Comparison of ENCODE assay signal across 8 mouse cellular contexts in genomic region chr2:127927452-127928273, GRCm38 (mm10).
DNase-seq lines count a peak whose midpoint lies in the region; ATAC-seq lines count a peak whose summit lies in the region.

No protein-coding gene starts in this region.

- no peaks in the 10 kb centered on the region for H3K36me3 ChIP-seq in limb, embryonic 11.5 days (ENCODE audit: control insufficient read depth, insufficient read depth, low read length)
- H3K36me3 ChIP-seq in stomach, embryonic 16.5 days (ENCODE audit: control insufficient read depth, insufficient read depth, low read length), result no peaks in the 10 kb centered on the region

- no peaks in the 10 kb centered on the region for H3K9me3 ChIP-seq in limb, embryonic 11.5 days (ENCODE audit: control insufficient read depth, low read length)
- H3K9me3 ChIP-seq in stomach, embryonic 16.5 days (replicated peaks; ENCODE audit: control insufficient read depth, low read length), result no peaks in the 10 kb centered on the region

- H3K4me1 ChIP-seq in limb, embryonic 11.5 days (ENCODE audit: control insufficient read depth, insufficient read depth, low read length), result peaks cover 15% of the 10 kb centered on the region; the same call in 1 of the 2 replicates
- peaks cover 13% of the 10 kb centered on the region for H3K4me1 ChIP-seq in stomach, embryonic 16.5 days (ENCODE audit: control insufficient read depth, insufficient read depth, low read length)

- ATAC-seq in limb, embryonic 11.5 days (ENCODE audit: insufficient number of reproducible peaks, low FRiP score, low TSS enrichment, low read depth), result peak; percentile 77
- no peak; the same call in 1 of the 2 replicates for ATAC-seq in stomach, embryonic 16.5 days (ENCODE audit: insufficient read depth, low FRiP score)

- H3K27ac ChIP-seq in limb, embryonic 11.5 days (replicated peaks; ENCODE audit: low read depth, low read length), result no peak overlapping the region
- no peak overlapping the region for H3K27ac ChIP-seq in stomach, embryonic 16.5 days (ENCODE audit: low read length)

- DNase-seq in kidney, postnatal 10 days, result peak; percentile 22
- DNase-seq in kidney, postnatal 14 days, result no peak
- DNase-seq in brain, adult 2 months (ENCODE audit: low read depth, low spot score), result peak; percentile 18
- peak; percentile 57 for DNase-seq in limb, embryonic 11.5 days (ENCODE audit: low spot score)
- no peak for DNase-seq in layer of hippocampus, adult 9-11 months
- no peak for DNase-seq in cerebellum, adult 11-12 months
- no peak for DNase-seq in gastrocnemius, adult 18-20 months (ENCODE audit: low spot score)

- 31% methylated on average over 15 of the region's 15 CpGs for WGBS in limb, embryonic 11.5 days
- WGBS in stomach, embryonic 16.5 days, result 29% methylated on average over 15 of the region's 15 CpGs

- H3K9ac ChIP-seq in limb, embryonic 11.5 days (ENCODE audit: low read length), result no peak overlapping the region
- 0 out of 2 replicates have a peak overlapping the region, but pooled peaks have one; percentile 9 for H3K9ac ChIP-seq in stomach, embryonic 16.5 days (ENCODE audit: low read length)

- H3K27me3 ChIP-seq in limb, embryonic 11.5 days (ENCODE audit: control insufficient read depth, insufficient read depth, low read length), result no peaks in the 10 kb centered on the region
- H3K27me3 ChIP-seq in stomach, embryonic 16.5 days (ENCODE audit: control insufficient read depth, insufficient read depth, low read length), result no peaks in the 10 kb centered on the region

- no peak overlapping the region for H3K4me2 ChIP-seq in limb, embryonic 11.5 days (ENCODE audit: low read depth, severe bottlenecking)
- peak overlapping the region; percentile 3; the same call in 1 of the 2 replicates for H3K4me2 ChIP-seq in stomach, embryonic 16.5 days (ENCODE audit: low read depth, low read length)

- no peak overlapping the region for H3K4me3 ChIP-seq in limb, embryonic 11.5 days (ENCODE audit: low read depth, low read length)
- H3K4me3 ChIP-seq in stomach, embryonic 16.5 days (replicated peaks; ENCODE audit: low read length), result no peak overlapping the region

Comparison
In these comparisons a context has a peak if more than half of its experiments do, and no peak if none do; other contexts are left out.
1. DNase-seq: peak in kidney, postnatal 10 days (single experiment), brain, adult 2 months (single experiment) and limb, embryonic 11.5 days (single experiment); none in kidney, postnatal 14 days (single experiment), layer of hippocampus, adult 9-11 months (single experiment), cerebellum, adult 11-12 months (single experiment) and gastrocnemius, adult 18-20 months (single experiment).